Mouse (Mus musculus): ENCODE measurements at regions not wholly inside any gene's neighbourhood (a gene's known extent, or its start where the extent isn't known, plus 50 kb on each side); places are given as distances from the start of the nearest gene placed in this dataset.

GRCm38 (mm10) chr16:77237631-77238357 lies 224.3 kb downstream of the Usp25 start:
- DNase-seq (ENCODE audit: low spot score in 2 of 2): no peak

GRCm38 (mm10) chr16:77237272-77237603 lies 223.7 kb downstream of the Usp25 start:
- no peak for DNase-seq (ENCODE audit: low spot score in 2 of 2)

GRCm38 (mm10) chr16:77236509-77237271 lies 223.2 kb downstream of the Usp25 start:
- DNase-seq (ENCODE audit: low spot score in 2 of 2): peak; percentile 95 to 96

GRCm38 (mm10) chr16:77236021-77236420 lies 222.5 kb downstream of the Usp25 start:
- peak; percentile 54 to 68 for DNase-seq (ENCODE audit: low spot score in 2 of 2)

GRCm38 (mm10) chr16:77235449-77235848 lies 221.9 kb downstream of the Usp25 start:
- DNase-seq (ENCODE audit: low spot score in 2 of 2): no peak

Data from right cerebral cortex, postnatal 10 days (tissue).